Mouse (Mus musculus) lung, adult 2 months (tissue): ENCODE measurements around the gene Npas3.

Experiments
- CTCF ChIP-seq: fragments of 200-500 bp; IDR thresholded peaks from 2 replicates; pipeline ENCODE4 v1.5.1; 2011; ENCODE audit warnings: mild to moderate bottlenecking, low read length, control low read depth; ENCODE audit not compliant: insufficient read depth
- POLR2A ChIP-seq: fragments of 200-500 bp; IDR thresholded peaks from 2 replicates; pipeline ENCODE4 v1.6.1; 2011; ENCODE audit warnings: low read depth, mild to moderate bottlenecking, control low read depth, low read length, borderline replicate concordance; ENCODE audit errors: extremely low read depth

DNA sequence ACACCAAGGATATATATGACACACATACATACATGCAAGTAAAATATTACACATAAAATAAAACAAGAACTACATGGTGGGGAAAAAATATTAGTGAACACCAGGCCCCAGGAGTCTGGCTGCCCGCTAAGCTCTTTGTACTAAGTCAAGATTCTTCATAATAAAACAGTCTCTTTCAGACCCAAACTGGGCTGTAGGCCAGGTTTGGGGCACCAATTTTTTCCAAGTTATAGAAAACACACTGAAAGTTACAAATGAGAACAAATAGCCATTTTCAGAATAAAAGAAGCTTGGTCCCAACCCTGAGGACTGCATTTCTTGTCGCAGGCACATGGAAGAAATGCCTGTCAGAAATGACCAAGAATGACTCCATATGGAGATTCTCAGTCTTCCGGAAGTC is 872.8 kb downstream of the Npas3 start:
- TF ChIP-seq CTCF (no peak), POLR2A (no peak)
